Mouse (Mus musculus) myocyte (in vitro differentiated cells): ENCODE data around the gene Edn2. TPM values are rescaled to one million over a fixed set of nuclear protein-coding genes. Genes with fewer than 3 reads are reported as not detected.
A peak's percentile ranks its signal among the peaks of the same experiment; 100 is the strongest.

ENCODE experiments used
- H3K27me3 ChIP-seq: one replicate; pipeline ENCODE4 v1.6.1; 2011; ENCODE audit not compliant: control insufficient read depth, insufficient read depth, insufficient read length
- H3K36me3 ChIP-seq: one replicate; pipeline ENCODE4 v1.6.1; 2011; ENCODE audit not compliant: control insufficient read depth, insufficient read depth
- H3K4me2 ChIP-seq: one replicate; pipeline ENCODE4 v1.6.1; 2011; ENCODE audit warnings: low read depth, control low read depth
- H3K4me3 ChIP-seq: one replicate; pipeline ENCODE4 v1.5.1; 2011; ENCODE audit warnings: mild to moderate bottlenecking, control low read depth, moderate library complexity
- H3K79me2 ChIP-seq: one replicate; pipeline ENCODE4 v1.6.1; 2011; ENCODE audit not compliant: control insufficient read depth, insufficient read depth
- H3ac ChIP-seq: one replicate; pipeline ENCODE4 v1.6.1; 2011; ENCODE audit not compliant: control insufficient read depth, insufficient read length
- CEBPB ChIP-seq: IDR thresholded peaks from 2 replicates; pipeline ENCODE4 v1.6.1; 2011; ENCODE audit warnings: mild to moderate bottlenecking, moderate library complexity; ENCODE audit not compliant: poor library complexity, insufficient read depth, severe bottlenecking
- E2F4 ChIP-seq: IDR thresholded peaks from one replicate; pipeline ENCODE4 v1.6.1; 2011; ENCODE audit warnings: mild to moderate bottlenecking, control low read depth, moderate library complexity; ENCODE audit not compliant: insufficient read depth
- MAX ChIP-seq: IDR thresholded peaks from one replicate; pipeline ENCODE4 v1.6.1; 2011; ENCODE audit warnings: low read depth, mild to moderate bottlenecking, control low read depth
- MYOD1 ChIP-seq, 3 experiments: IDR thresholded peaks; one replicate each; pipeline ENCODE4 v1.6.1; 2011; ENCODE audit warnings: control low read depth in 2 of 3, low read depth in 2 of 3, mild to moderate bottlenecking in 2 of 3, moderate library complexity in 1 of 3; ENCODE audit not compliant: insufficient read length in 2 of 3, control insufficient read depth in 1 of 3
- MYOG ChIP-seq, 3 experiments: IDR thresholded peaks; one replicate each; pipeline ENCODE4 v1.6.1; 2011; ENCODE audit warnings: control low read depth in 2 of 3, low read depth in 2 of 3, mild to moderate bottlenecking in 2 of 3; ENCODE audit not compliant: insufficient read length in 2 of 3, control insufficient read depth in 1 of 3, insufficient read depth in 1 of 3
- POLR2A ChIP-seq: IDR thresholded peaks from one replicate; pipeline ENCODE4 v1.6.1; 2011; ENCODE audit warnings: low read depth, mild to moderate bottlenecking, control low read depth, moderate library complexity; ENCODE audit not compliant: insufficient read length
- POLR2AphosphoS2 ChIP-seq: IDR thresholded peaks from one replicate; pipeline ENCODE4 v1.6.1; 2011; ENCODE audit warnings: low read depth, control low read depth; ENCODE audit not compliant: insufficient read length
- REST ChIP-seq: IDR thresholded peaks from one replicate; pipeline ENCODE4 v1.6.1; 2011; ENCODE audit warnings: mild to moderate bottlenecking, control low read depth, moderate library complexity; ENCODE audit not compliant: insufficient read depth, insufficient read length
- SRF ChIP-seq: IDR thresholded peaks from one replicate; pipeline ENCODE4 v1.6.1; 2011; ENCODE audit warnings: low read depth; ENCODE audit not compliant: control insufficient read depth, insufficient read length
- TCF12 ChIP-seq: IDR thresholded peaks from one replicate; pipeline ENCODE4 v1.6.1; 2011; ENCODE audit warnings: mild to moderate bottlenecking, control low read depth; ENCODE audit not compliant: poor library complexity, insufficient read depth, severe bottlenecking
- TCF3 ChIP-seq: IDR thresholded peaks from one replicate; pipeline ENCODE4 v1.6.1; 2011; ENCODE audit warnings: low read depth, control low read depth; ENCODE audit not compliant: insufficient read length
- USF1 ChIP-seq: IDR thresholded peaks from one replicate; pipeline ENCODE4 v1.6.1; 2011; ENCODE audit warnings: low read depth, mild to moderate bottlenecking, control low read depth, moderate library complexity
- polyA plus RNA-seq: library from polyadenylated mRNA; unstranded; fragments of >200 nt; fragmentation: generic; extraction: Trizol; gene quantifications from one replicate; pipeline ENCODE4 v1.2.1, GENCODE M21; 2012; ENCODE audit warnings: missing spikeins

Gene Edn2
- polyA plus RNA-seq = not detected

GRCm38 (mm10) chr4:120161166-120161949, at the start of gene Edn2:
TSS of gene Edn2 (plus strand) at chr4:120161206.
- H3K27me3 ChIP-seq = no peaks in the 10 kb centered on the region
- no peaks in the 10 kb centered on the region for H3K36me3 ChIP-seq
- no peak within 1 kb of the TSS for H3K4me2 ChIP-seq
- no peak within 1 kb of the TSS for H3ac ChIP-seq
- no peak within 1 kb of the TSS for H3K4me3 ChIP-seq
- no peak for TF ChIP-seq REST
- TF ChIP-seq MAX = no peak
- no peak for TF ChIP-seq USF1
- no peak for TF ChIP-seq TCF3
- TF ChIP-seq TCF12 = no peak
- no peak for TF ChIP-seq POLR2AphosphoS2
- no peak for TF ChIP-seq MYOG (IDR thresholded peaks at IDR 0.05; ENCODE audit: control insufficient read depth in 1 of 3, insufficient read depth in 1 of 3, insufficient read length in 2 of 3, low read depth in 2 of 3)
- no peak for TF ChIP-seq SRF
- TF ChIP-seq MYOD1 (IDR thresholded peaks at IDR 0.05; ENCODE audit: control insufficient read depth in 1 of 3, insufficient read length in 2 of 3, low read depth in 2 of 3) = no peak
- no peak for TF ChIP-seq POLR2A
- no peak for TF ChIP-seq E2F4
- no peak for TF ChIP-seq CEBPB
- no peaks in the 10 kb centered on the region for H3K79me2 ChIP-seq

GRCm38 (mm10) chr4:120115516-120115915, 45.5 kb upstream of the Edn2 start:
- H3ac ChIP-seq = no peak overlapping the region
- H3K27me3 ChIP-seq = no peaks in the 10 kb centered on the region
- H3K4me3 ChIP-seq = no peak overlapping the region
- no peaks in the 10 kb centered on the region for H3K36me3 ChIP-seq
- TF ChIP-seq MAX (no peak), TCF12 (no peak), CEBPB (no peak), USF1 (no peak), E2F4 (no peak), REST (no peak), MYOD1 (IDR thresholded peaks at IDR 0.05; ENCODE audit: control insufficient read depth in 1 of 3, insufficient read length in 2 of 3, low read depth in 2 of 3) (no peak)
- H3K4me2 ChIP-seq = no peak overlapping the region
- H3K79me2 ChIP-seq = no peaks in the 10 kb centered on the region

GRCm38 (mm10) chr4:120116312-120116711, 44.7 kb upstream of the Edn2 start:
- Histone ChIP-seq H3K79me2 (no peaks in the 10 kb centered on the region), H3K4me3 (no peak overlapping the region), H3ac (no peak overlapping the region), H3K36me3 (no peaks in the 10 kb centered on the region), H3K27me3 (no peaks in the 10 kb centered on the region), H3K4me2 (no peak overlapping the region)
- no peak for TF ChIP-seq REST
- peak; percentile 27 for TF ChIP-seq USF1

DNA sequence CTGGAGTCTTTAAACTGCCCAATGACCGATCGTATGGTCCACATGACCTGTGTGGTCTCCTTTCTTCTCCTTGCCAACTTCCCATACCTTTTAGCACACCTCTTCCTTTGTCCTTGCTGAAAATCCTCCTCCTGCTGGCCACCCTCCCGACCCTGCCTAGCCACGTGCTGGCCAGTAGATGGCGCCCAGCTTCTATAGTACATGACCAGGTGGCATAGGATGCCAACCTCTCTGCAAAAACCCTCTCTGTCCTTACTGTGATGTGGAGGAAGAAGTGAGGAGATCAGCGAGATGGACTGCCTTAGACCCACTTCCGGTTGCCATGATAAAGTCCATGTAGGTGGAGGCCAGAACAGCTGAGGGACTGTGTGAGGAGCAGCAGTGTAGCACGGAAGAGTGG, 40.7 kb upstream of the Edn2 start:
- Histone ChIP-seq H3K79me2 (no peaks in the 10 kb centered on the region), H3K27me3 (no peaks in the 10 kb centered on the region), H3K4me3 (no peak overlapping the region), H3K36me3 (no peaks in the 10 kb centered on the region), H3ac (no peak overlapping the region), H3K4me2 (no peak overlapping the region)
- TF ChIP-seq CEBPB = no peak
- peak; percentile 7 for TF ChIP-seq USF1

- H3K4me3 ChIP-seq = no peak overlapping the region
- TF ChIP-seq CEBPB (no peak), POLR2A (no peak), TCF3 (no peak), REST (no peak), MYOD1 (IDR thresholded peaks at IDR 0.05; ENCODE audit: control insufficient read depth in 1 of 3, insufficient read length in 2 of 3, low read depth in 2 of 3) (no peak), SRF (no peak), TCF12 (no peak), POLR2AphosphoS2 (no peak), E2F4 (no peak), MAX (no peak), MYOG (IDR thresholded peaks at IDR 0.05; ENCODE audit: control insufficient read depth in 1 of 3, insufficient read depth in 1 of 3, insufficient read length in 2 of 3, low read depth in 2 of 3) (no peak), USF1 (no peak)
- no peaks in the 10 kb centered on the region for H3K36me3 ChIP-seq
These were observed 36.4 kb upstream of the Edn2 start for GRCm38 (mm10) chr4:120124656-120125055.

More at GRCm38 (mm10) chr4:120124656-120125055, 36.4 kb upstream of the Edn2 start:
- Histone ChIP-seq H3ac (no peak overlapping the region), H3K4me2 (no peak overlapping the region), H3K79me2 (no peaks in the 10 kb centered on the region), H3K27me3 (no peaks in the 10 kb centered on the region)
